Mouse (Mus musculus): Measurements from ENCODE around the gene Pdzk1.

The Pdzk1 gene

GRCm38 (mm10) chr3:96883690-96884089 is 54.6 kb downstream of the Pdzk1 start:
- no peak for DNase-seq (ENCODE audit: low spot score)

DNA sequence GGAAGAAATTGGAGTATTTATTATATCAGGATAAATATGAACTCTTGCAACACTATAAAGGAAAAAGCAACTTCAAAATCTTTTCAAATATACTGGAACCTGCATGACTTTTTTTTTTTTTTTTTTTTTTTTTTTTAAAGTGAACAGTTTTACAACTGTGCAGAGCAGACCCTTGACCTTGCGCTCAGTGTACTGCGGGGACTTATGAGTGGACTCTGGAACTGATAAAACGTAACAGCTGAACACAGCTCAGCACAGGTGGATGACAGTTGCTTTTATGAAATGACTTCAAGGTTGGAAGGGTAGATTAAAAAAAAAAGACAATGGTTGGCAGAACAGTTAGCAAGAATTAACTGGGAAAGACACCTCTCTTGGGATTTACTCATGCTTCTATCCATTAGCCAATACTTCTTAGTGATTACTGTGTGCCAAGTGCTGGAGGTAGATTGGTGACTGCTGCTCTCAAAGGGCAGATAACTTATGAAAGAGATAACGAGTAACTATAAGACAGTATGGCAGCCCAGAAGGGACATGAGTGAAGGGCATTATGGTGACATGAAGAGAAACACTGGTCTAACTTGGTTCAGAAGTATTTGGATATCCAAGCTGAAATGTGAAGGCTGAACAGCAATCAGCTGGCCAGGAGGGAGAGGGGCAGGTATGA is 73.4 kb downstream of the Pdzk1 start:
- no peak for DNase-seq (ENCODE audit: low spot score)

DNA sequence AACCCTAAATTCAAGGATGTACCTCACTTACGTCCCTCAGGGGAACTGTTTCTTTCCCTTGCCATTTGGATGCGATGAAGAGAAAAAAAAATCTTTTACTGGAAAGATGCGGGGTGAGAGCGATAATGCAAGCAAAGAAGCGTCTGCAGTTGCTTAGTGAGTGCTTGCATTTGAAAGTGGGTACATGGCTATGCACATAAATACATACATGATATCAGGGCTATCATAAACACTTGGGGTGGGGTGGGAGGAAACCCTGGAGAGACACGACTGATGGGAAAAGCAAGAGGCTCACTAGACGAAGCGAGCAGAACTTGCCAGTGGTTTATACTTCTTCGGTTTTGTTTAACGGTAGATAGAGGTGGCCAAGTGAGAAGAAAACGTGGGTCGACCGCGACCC is 75.3 kb downstream of the Pdzk1 start, which contains the start of gene Gja5:
Gja5 (plus strand) TSS at position 301 of the 400 bp plus-strand sequence.
- DNase-seq (ENCODE audit: low spot score) = no peak

GRCm38 (mm10) chr3:96904851-96905541 is 75.9 kb downstream of the Pdzk1 start, which contains the start of gene Gpr89:
Gene Gpr89, minus strand, starts transcription at chr3:96905346.
- peak; percentile 92 for DNase-seq (ENCODE audit: low spot score)

GRCm38 (mm10) chr3:96905592-96905991 is 76.5 kb downstream of the Pdzk1 start:
- DNase-seq (ENCODE audit: low spot score) = no peak
